Mouse (Mus musculus): Measurements from ENCODE around the gene Thegl.
A peak's percentile ranks its signal among the peaks of the same experiment; 100 is the strongest.
"Not testable (repeated sequence)": the region's sequence is repeated elsewhere in the genome, so short reads cannot be mapped to it uniquely, and the experiment has no call there.

Gene Thegl

DNA sequence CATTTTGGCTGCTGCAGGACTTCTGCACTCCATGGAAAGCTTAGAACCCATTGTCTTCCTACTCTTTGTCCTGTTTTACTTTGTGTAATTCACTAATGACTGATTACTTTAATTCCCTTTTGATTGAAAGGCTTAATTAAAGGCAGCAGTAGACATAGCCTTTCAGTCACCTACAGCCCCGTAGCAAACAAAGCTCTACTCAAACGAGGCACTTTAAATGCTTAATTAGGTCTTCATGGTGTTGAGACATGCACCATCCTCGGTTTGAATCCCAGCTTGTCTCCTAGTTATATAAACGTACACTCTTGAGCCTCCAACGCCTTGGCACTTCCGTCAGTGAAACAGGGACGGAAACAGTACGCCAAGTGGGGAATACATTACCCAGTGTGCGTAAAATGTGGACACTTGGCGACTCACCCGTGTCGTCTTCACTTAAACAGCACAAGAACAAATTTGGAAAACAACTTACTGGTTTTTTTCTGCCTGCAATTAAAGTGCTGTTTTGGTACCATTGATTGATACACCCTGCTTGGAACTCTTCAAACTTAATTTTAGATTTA, 41.1 kb downstream of the Thegl start:
- DNase-seq: no peak

DNA sequence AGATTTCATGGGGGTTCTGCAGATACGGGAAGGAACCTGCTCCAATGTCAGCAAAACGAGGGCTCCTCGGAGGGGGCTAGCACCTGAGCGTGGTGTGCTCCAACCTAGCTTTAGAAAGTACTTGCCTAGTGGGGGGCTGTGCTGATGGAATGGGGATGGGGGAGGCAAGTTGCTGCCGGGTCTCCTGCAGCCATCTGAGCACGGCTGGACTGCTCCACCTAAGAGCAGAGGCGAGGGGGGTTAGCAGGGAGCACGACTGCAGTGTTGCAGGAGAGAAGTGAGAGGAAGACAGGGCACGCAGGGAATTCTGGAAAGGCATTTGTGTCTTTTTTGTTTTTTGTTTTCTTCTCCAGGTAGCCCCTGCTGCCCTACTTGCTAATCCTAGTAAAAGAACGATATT, 44.5 kb downstream of the Thegl start:
- no peak for DNase-seq

DNA sequence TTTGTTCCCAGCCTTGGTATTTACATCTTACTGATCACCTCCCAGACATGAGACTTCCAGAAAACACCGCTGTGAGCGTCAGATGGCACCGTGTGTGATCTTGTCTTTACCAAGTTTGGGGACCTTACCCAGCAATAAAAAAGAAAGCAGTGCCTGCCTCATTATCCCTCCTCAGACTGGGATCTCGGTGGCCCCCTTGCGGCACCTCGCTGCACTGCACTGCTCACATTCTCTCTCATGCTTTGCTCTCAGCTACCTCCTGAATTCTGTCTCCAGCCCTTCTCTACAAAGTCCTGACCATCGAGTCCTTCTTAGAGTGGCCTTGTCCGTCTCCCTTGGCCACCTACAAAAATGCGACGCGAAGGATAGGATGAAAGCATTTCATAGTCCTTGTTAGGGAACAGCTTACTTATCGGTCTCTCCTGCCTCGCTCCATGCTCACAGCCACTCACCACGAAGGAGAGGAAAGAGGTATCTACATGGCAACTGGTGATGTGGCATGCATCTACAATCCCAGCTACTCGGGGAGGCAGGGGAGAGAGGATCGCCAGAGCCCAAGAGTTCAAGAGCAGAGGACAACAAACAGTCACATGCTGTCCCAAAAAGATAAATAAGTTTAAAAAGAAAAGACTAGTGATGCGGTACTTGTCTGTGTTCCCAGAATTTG, 45.7 kb downstream of the Thegl start:
- DNase-seq: peak; percentile 80

DNA sequence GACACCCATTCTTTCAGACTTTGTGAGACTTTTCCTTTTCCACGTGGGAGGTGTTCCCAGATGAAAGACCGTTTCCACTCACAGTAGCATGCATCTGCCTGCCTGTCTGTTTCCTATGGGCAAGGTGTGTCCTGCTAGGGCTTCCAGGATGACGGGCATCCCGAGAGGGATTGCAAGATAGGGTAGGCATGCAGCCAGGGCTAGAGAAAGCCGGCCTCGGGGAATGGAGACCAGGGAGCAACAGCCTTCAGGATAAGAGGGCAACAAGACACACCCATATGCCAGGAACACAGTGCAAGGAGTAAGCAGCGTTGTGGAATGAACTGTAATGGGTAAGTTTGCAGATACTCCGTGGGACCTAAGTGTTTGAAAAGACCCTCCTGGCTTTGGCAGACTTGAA, 51.5 kb downstream of the Thegl start:
- DNase-seq: peak; percentile 24

DNA sequence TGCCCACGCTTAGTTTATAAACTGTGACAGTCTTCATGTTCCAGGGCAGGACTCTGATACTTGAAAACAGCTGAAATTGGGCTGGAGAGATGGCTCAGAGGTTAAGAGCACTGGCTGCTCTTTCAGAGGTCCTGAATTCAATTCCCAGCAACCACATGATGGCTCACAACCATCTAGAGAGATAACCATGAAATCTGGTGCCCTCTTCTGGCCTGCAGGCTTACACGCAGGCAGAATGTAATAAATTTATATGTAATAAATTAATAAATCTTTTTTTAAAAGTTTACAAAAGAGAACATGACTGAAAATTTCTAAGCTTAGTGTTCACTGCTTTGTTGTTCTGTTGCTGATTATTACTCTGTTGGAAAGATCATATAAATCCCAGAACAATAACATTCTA, 55.2 kb downstream of the Thegl start:
- no peak for DNase-seq

DNA sequence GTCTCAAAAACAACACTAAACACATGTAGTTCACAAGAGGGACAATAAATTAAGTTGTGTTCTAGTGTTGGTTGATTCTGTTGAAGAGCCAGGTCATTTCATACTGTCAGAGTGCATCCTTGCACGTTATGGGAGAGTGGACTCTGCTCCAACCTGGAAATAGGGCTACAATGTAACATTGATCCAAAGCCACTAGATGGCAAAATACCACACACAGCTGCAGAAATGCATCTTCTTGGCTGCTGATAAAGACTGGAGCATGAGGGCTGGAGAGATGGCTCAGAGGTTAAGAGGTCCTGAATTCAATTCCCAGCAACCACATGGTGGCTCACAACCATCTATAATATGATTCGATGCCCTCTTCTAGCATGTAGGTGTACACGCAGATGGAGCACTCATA, 55.8 kb downstream of the Thegl start:
- DNase-seq: no peak

DNA sequence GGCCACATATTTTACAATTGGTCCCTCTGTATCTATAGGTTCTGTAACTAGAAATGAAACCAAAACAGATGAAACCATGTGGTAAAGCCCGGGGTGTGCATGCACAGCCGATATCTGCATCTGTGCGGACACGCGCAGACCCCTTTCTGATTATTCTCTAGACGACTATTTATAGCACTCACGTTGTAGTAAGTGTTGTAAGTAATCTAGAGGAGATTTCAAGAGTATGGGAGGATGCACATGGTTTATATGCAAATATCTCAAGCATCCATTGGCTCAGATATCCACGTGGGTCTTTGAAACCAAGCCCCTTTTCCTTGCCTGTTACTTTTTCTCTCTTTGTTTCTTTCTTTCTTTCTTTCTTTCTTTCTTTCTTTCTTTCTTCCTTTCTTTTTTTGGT, 58.0 kb downstream of the Thegl start:
- no peak for DNase-seq

DNA sequence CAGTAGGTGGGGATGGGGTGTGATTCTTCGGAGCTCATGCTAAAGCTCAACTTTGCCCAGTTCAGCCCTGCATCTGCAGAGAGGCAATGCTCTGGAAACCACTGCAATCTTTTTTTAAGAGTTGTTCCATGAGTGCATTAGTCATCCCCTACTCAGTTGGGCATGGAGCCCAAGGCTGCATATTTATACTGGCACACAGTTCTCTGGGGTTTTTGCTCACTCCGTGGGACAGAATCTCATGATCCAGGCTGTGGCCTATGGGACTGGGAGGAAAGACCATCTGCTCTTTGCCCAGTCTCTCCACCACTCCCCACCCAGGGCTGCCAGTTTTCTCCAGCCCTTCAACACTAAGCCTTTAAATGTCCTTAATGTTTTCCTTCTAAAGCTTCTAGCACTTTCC, 59.1 kb downstream of the Thegl start:
- DNase-seq: peak; percentile 77

DNA sequence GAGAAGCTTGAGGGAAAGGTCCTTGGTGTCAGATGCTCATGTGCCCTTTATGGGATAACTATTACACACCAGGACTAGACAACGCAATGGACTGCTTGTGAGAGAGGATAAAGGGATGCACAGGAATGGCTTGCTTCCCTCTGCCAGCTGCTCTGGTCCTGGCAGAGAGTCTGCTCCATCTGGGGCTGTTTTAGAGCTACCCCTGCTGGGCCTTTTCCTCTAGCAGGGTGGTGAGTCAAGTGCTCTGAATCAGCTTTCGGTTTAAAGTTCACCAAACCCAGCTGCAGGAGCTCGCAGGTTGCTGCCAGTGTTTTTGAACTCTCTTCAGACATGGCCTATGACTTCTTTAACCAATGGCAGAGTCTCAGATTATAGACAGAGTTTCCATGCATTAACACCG, 60.1 kb downstream of the Thegl start:
- no peak for DNase-seq

DNA sequence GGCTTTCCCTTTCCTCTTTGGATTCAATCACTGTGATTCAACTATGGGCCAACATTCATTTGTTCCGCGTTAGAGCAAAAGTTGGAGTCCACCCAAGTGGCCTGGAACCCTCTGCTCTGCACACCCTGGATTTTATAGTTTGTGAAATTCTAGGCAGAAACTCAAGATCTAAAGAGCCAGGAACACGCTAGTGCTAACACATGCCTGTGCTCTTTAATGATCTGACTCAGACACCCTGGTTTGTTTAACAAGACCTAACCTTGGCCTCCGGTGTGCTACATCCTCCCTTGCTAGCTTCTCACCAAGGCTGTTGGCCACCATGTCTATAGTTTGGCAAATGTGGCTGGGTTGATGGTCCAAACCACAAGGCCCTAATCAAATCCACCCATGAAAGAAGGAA, 64.9 kb downstream of the Thegl start:
- no peak for DNase-seq

DNA sequence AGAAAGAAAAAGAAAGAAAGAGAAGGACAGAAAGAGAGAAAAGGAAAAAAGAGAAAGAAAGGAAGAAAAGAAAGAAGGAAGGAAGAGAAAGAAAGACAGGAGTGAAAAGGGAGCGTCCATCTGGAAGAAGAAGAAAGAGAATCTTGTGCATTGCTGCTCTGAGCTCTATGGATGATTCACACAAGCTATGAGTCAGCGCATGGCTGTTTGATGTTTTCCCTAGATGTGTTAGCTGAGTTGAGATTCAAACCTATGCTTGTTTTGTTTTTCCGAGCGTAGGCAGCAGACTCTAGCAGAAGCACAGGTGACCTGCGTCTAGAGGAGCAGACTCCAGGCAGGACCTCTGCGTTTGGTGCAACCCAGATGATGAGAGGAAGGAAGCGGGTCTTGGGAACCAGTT, 66.9 kb downstream of the Thegl start:
- no peak for DNase-seq

DNA sequence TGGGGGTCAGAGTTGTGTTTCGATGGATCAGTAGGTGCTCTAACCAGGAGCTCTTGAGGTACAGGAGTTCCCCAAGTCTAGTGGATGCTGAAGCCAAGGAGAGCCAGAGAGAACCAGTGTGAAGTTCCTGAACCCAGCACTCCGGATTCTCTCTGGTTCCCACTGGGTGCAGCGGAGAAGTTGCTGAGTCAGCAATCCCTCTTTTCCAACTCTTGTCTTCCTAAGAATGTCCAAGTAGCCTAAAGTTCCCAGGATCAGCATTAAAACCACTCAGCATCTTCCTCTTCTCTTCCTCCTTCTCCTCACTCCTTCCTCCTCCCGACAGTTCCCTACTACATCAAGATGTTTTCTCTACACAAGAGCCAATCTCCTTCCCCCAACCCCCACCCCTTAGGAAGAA, 68.6 kb downstream of the Thegl start:
- no peak for DNase-seq

DNA sequence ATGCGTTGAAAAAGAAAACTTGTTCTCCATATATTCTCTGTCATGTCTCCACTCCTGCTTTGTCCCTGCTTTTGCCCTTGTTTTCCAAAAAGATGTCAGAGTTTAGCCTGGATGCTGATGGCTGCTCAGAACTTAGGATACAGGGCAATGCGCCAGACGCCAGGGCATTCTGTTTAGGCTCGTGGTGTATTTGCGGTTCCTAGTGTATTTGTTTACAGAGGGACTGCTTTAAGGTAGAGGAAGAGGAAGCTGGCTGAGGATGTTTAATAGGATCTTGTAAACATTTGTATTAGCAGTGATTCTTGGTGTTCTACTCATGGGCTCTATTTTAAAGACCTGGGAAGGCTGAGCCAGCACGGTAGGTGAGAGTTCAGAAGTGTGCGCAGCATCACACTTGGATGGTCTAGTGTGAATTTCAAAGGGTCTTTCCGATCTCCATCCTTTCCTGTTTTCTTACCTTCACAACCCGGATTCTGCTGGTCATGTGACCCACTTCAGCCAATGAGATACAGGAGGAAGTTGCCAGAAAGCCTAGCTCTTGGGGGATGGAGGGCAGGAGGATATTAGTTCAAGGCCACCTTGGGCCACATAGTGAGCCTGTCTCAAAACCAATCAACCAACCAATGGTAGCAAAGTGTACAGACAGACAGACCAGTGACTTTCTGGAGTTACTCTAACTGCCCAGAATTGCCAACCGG, 70.1 kb downstream of the Thegl start:
- peak; percentile 47 for DNase-seq

DNA sequence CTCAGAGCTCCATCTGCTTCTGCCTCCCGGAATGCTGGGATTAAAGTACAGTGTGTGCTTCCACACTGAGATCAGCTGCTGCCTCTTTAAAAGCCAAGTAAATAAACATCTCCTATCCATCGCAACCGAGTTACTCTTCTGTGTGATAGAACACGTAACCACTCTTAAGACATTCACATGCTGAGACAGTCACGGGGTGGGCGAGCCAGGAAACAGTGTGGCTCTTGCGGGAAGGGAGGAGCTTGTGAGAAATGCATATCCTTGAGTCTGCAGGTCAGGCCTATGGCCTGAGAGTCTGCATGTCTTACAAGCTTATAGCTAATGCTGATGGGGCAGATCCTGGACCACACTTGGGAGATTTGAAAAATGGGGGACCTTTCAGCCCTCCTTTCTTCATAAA, 70.7 kb downstream of the Thegl start:
- no peak for DNase-seq

DNA sequence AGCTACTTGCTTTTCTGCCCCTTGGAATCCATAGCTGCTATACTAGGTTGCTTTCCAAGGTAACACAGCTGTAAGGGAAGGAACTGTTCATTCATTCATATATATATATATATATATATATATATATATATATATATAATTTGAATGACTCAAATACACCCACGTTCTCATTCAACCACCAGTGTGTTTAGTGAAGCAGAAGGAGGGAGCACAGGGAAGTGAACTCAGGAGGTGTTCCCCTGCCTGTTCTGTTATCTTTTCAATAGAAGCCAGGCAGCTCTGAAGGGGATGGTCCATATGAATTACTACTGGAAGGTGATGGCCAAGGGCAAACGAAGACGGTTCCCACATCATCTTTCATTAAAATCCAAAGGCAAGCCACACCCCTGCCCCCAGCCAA, 71.3 kb downstream of the Thegl start:
- no peak for DNase-seq

DNA sequence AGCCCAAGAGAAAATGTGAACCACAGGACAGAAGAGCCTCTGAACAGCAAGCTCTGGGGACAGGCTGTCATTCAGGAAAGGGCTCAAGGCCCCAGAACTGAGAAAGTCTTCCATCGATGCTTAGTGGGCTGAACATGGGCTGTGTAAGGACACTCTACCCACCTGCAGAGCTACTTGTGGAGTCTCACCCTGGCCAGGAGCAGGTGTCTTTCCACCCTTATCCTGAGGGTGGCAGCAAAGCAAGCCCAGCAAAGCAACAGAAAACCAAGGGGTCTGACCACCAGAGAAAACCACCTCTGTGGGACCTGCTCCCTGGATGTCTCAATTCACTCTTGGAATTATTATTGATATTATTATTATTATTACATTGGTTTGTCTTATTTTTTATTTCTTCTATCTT, 73.5 kb downstream of the Thegl start:
- DNase-seq: peak; percentile 73

DNA sequence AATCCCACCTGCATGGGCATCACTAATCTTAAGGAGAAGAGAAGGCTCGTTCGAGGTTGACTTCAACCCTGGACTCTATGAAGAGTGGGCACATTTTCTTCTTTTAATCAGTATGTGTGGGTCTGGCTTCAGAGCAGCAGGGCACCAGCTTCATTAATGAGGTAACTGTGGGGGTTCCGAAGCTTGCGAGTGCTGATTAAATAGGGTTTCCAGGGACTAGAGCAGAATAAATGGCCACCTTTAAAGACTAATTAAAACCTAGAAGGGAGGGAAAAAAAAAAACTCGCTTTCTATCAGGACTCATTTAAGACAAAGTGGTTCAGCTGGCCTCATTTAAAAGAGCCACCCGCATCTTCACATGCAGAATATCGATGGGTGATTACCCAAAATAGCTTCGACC, 74.1 kb downstream of the Thegl start:
- DNase-seq: no peak

DNA sequence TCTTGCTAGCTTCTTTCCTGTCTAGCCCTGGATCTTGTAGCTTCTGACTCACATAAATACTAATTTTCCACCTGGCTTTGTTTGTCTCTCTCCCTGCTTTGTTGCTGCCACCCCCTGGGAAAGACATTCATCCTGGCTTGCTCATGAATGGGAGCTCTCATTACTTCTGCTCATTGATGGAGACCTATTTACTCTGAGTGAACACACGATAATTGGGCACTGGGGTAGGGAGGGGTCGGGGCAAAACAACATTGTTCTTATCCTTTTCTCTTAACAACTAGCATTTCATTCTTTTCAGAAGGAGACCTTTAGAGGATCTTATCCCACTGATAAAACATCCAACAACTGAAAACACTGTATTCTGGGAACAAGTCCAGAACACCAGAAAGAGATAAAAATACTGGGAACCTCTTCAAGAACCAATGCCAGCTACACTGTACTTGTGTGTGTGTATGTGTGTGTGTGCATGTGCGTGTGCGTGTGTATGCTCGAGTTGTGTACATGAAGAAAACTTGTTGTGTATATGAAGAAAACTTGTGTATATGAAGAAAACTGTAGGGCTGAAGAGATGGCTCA, 74.8 kb downstream of the Thegl start:
- no peak for DNase-seq

DNA sequence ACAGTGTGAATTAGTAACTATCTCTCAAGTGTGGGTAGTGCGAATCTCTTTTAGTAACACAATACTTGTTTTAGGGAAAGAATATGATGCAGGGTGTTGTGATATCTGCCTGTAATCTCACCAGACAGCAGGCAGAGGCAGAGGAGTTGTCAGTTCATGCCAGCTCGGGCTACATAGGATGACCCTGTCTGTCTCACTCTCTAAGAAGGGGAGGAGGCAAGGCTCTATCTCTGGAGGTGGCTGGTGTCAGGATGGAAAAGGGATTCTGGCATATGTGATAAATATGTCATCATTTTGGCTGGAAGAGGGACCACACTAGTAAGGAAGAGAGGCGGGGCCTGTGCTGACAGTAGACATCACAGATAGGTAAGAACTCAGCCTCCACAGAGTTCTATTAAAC, 76.1 kb downstream of the Thegl start:
- DNase-seq: no peak

DNA sequence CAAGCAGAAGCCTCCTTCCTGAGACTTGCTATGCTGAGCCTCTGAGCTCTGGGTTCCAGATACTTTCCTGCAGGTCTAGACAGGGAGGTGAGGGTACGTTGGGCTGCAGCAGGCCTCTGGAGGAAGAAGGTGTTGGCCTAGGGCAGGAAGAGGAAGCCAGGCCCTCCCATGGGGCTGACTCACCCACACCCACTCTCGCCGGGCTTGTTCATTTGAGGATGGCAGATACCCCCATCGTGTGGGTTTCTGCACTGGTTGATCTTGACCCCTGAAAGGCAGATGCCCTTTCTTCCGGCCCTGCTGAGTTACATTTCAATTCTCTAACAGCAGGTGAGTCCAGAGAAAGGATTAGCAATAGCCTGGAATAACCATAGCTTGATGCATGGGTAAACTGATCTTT, 76.7 kb downstream of the Thegl start:
- DNase-seq: no peak

DNA sequence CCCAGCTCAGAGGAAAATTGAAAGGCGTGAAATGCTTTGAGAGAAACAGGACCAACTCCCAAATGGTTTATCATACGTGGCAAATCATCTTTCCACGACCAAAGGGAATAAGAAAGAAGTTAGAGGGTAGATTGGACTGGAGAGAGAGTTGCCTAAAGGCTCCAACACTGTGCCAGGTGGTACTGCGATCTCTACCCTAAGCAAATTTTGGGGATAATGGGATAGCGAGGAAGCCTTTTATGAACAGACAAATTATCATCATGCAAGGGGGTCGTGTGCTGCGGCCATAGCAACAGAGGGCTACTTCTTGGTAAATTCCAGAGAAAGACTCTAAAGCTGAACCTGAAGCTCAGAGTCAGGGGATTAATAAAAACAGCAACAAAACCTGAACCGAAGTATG, 78.1 kb downstream of the Thegl start:
- DNase-seq: no peak

DNA sequence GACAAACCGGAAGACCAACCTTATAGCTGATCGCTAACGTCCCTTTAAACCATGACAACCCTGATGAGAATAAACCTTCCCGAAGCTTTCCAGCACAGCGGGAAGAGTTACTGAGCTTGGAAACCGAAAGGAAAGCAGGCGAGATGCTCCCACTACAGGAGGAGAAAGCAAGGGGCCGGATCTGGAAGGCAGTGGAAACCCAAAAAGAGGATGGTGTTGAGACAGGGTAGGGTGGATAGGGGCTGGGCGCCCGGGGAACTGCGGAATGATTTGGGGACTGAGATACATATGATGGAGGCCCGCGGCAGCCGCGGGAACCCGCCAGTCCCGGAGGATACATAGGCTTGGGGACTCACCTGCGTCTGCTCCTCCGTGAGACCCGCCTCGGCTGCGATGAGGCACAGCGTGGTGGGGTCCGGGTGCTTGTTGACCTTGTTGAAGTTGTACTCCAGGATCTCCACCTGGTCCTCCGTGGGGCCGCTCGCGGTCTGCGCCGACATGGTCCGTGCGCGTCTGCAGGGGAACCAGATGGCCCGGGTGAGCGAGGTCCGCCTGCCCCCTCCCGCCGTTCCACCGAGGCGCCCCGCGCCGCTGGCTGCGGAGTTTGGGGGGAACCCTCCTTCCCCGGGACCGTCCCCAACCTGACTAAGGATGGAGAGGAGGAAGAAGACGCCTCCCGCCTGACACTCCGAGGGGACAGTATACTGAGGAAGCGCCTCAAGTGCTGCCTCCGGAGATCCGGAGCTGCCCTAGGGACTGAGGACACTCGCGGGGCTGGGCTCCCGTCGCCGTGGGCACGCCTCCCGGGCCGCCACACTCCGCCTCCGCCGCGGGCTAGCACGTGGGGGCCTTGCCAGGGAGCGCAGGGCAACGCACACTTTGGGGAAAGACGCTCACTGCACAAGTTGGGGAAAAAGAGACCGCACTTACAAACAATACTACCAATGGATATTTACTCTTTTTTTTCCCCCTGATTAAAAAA, 79.0 kb downstream of the Thegl start:
- peak; percentile 91 for DNase-seq

DNA sequence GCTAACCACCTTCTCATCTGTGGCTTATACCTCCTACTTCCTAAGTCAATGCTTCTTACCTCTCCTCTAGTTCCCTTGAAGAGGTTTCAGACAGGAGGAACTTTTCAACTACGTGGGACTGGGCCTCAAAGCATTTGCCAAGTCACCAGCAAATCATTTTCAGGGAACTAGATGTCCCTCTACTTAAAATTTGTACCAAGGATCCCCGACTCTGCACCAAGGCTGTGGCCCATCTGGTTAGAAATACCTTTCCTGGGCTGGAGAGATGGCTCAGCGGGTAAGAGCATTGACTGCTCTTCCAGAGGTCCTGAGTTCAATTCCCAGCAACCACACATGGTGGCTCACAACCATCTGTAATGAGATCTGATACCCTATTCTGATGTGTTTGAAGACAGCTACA, 80.4 kb downstream of the Thegl start:
- DNase-seq: not testable (repeated sequence)

Data from lung, postnatal 10 days (tissue).